Mouse (Mus musculus): ENCODE data around the gene Gbp10. TPM values are rescaled to one million over a fixed set of nuclear protein-coding genes. Genes with fewer than 3 reads are reported as not detected.
"Not testable (repeated sequence)": the region's sequence is repeated elsewhere in the genome, so short reads cannot be mapped to it uniquely, and the experiment has no call there.

Gbp10 gene
- under 1 TPM in 1 of 2 experiments, not detected in 1; 0.20 TPM for total RNA-seq (2021)
- long read RNA-seq, experiment 1 = 0 reads
- long read RNA-seq, experiment 2 = 0 reads

GRCm38 (mm10) chr5:105239483-105240047, at the start of gene Gbp10:
TSS of gene Gbp10 (minus strand) at chr5:105239533.
- peak in 1 of 2 experiments; percentile 1 for DNase-seq
- intact Hi-C loops (cut with DNase I) = not testable (repeated sequence)

- intact Hi-C loops (cut with DNase I) = loop anchor here (5.0 kb wide), 1 partner anchor 53 kb away; no protein-coding TSS in a partner anchor
- DNase-seq = not testable (repeated sequence)
These were observed 21.3 kb upstream of the Gbp10 start for GRCm38 (mm10) chr5:105260673-105261072.

DNA sequence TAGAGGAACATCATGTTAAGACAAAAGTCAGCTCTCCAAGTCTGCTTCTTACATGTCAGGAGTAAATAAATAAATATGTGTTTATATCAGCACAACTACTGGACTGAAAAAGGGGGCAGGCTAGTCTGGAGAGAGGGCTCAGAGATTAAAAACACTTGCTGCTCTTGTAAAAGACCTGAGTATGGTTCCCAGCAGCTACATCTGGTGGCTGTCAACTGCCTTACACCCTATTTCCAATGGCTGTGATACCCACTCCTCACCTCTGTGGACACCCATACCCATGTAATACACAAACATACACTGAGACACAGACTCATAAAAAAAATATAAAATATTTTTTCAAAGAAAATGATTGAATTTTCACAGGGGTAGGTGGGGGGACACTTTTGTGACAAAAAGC, 13.2 kb upstream of the Gbp10 start:
- no peak for DNase-seq
- intact Hi-C loops (cut with DNase I) = no loop called here

DNA sequence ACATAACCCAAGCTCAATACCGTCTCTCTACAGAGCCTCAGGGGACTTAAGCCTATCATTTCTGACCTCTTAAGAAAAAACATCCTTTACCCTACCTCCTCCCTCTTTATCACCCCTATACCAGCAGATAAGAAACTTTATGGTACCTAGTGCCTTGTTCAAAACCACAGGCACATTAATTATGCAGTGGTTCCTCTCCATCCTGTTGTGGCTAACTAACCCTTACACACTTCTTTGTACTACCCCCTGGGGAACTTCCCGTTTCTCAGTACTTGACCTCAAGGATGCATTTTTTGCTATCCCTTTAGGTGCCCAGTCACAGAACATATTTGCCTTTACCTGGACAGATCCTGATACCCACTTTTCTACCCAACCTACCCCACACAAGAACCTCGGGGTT, 5.4 kb upstream of the Gbp10 start:
- intact Hi-C loops (cut with DNase I); DNase-seq: not testable (repeated sequence)

- DNase-seq; intact Hi-C loops (cut with DNase I): not testable (repeated sequence)
These were observed 1.6 kb upstream of the Gbp10 start for GRCm38 (mm10) chr5:105240982-105241381.

GRCm38 (mm10) chr5:105238402-105238801, 931 bp downstream of the Gbp10 start:
- intact Hi-C loops (cut with DNase I); DNase-seq: not testable (repeated sequence)

DNA sequence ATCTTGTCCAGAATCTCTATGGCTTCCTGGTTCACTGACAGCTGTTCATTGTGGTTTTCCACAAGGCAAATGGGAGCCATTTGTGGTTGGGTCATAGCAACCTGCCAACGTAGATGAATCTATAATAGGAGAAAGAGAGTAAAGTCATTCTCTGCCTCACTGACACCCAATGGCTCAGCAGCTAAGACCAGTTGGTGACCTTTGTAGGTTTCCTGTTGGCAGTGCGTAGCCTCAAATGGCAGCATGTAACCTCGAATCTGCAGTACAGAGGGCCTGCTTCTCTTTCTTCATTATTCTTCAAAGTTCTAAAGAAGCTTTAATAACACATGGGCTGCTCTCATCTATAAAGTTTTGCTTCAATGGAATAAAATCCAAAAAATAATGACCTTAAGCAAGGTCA, 3.3 kb downstream of the Gbp10 start:
- DNase-seq; intact Hi-C loops (cut with DNase I): not testable (repeated sequence)

DNA sequence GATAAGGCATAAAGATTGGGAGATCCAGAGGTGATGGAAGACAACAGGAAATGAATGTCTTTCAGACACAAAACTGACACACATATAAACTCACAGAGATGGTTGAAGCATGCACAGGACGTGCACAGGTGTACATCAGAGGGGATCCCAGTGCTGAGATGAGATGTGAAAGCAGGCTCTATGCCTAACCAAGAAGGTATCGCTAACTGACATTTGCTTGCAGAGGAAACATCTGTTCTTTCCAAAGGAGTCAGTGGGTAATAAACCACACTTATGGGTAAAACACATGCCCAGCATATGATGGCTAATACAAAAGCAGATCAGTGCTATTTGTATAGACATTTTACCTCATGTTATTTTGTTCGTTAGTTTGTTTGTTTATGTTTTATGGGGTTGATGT, 30.4 kb downstream of the Gbp10 start:
- intact Hi-C loops (cut with DNase I) = loop anchor here (5.0 kb wide), 1 partner anchor 53 kb away; no protein-coding TSS in a partner anchor
- not testable (repeated sequence) for DNase-seq

- intact Hi-C loops (cut with DNase I); DNase-seq: not testable (repeated sequence)
These were observed 38.5 kb downstream of the Gbp10 start for GRCm38 (mm10) chr5:105200791-105201355.

GRCm38 (mm10) chr5:105199149-105199548, 40.2 kb downstream of the Gbp10 start:
- DNase-seq; intact Hi-C loops (cut with DNase I): not testable (repeated sequence)

GRCm38 (mm10) chr5:105197915-105198560, 41.3 kb downstream of the Gbp10 start:
- intact Hi-C loops (cut with DNase I); DNase-seq: not testable (repeated sequence)

GRCm38 (mm10) chr5:105196308-105196707, 43.0 kb downstream of the Gbp10 start:
- intact Hi-C loops (cut with DNase I); DNase-seq: not testable (repeated sequence)

DNA sequence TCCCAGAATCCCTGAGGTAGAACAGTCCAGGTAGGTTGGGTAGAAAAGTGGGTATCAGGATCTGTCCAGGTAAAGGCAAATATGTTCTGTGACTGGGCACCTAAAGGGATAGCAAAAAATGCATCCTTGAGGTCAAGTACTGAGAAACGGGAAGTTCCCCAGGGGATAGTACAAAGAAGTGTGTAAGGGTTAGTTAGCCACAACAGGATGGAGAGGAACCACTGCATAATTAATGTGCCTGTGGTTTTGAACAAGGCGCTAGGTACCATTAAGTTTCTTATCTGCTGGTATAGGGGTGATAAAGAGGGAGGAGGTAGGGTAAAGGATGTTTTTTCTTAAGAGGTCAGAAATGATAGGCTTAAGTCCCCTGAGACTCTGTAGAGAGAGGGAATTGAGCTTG, 46.8 kb downstream of the Gbp10 start:
- intact Hi-C loops (cut with DNase I); DNase-seq: not testable (repeated sequence)

DNA sequence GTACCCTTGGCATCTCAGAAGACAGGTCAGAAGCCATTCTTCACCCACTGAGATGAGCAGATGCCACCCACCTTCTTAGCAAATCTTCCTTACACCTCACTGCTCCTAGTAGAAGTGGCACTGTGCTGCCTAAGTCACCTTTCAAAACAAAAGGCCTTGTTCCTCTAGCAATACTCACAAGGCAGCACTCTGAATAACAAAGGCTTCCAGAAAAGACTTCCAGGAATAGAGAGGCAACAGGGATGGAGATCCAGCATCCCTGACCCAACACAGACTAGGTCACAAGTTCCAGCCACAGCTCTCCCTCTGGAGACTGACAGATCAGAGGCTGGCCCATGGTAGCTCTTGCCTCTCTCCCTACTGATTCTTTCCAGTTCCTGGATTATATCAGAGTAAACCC, 57.9 kb downstream of the Gbp10 start:
- DNase-seq = no peak
- intact Hi-C loops (cut with DNase I) = no loop called here

Other genes starting within 250 kb of the Gbp10 start
- 10 to 100 TPM; 10.2 to 12.2 TPM for gene Gbp9, start 100.0 kb downstream of the Gbp10 start, total RNA-seq (2021)
- gene Gbp8, start 100.0 kb downstream of the Gbp10 start, total RNA-seq (2021) = 1 to 10 TPM in 1 of 2 experiments, under 1 TPM in 1; 0.10 to 1.3 TPM
- gene Gbp4, start 99.9 kb downstream of the Gbp10 start, total RNA-seq (2021) = 1 to 10 TPM; 6.5 to 7.0 TPM
- gene Gm43302, start 54.2 kb upstream of the Gbp10 start, total RNA-seq (2021) = under 1 TPM; 0.07 to 0.12 TPM
- 1 to 10 TPM; 2.1 to 2.6 TPM for gene Gbp6, start 54.2 kb upstream of the Gbp10 start, total RNA-seq (2021)
- 10 to 100 TPM in 1 of 2 experiments, 1 to 10 TPM in 1; 8.8 to 10.6 TPM for gene Lrrc8b, start 176.2 kb upstream of the Gbp10 start, total RNA-seq (2021)